Mouse (Mus musculus): Measurements from ENCODE around the gene Gm20696. TPM values are rescaled to one million over a fixed set of nuclear protein-coding genes. Genes with fewer than 3 reads are reported as not detected.

Gene Gm20696
- polyA plus RNA-seq, 1 experiment from 2014 or later = 2.4 TPM

DNA sequence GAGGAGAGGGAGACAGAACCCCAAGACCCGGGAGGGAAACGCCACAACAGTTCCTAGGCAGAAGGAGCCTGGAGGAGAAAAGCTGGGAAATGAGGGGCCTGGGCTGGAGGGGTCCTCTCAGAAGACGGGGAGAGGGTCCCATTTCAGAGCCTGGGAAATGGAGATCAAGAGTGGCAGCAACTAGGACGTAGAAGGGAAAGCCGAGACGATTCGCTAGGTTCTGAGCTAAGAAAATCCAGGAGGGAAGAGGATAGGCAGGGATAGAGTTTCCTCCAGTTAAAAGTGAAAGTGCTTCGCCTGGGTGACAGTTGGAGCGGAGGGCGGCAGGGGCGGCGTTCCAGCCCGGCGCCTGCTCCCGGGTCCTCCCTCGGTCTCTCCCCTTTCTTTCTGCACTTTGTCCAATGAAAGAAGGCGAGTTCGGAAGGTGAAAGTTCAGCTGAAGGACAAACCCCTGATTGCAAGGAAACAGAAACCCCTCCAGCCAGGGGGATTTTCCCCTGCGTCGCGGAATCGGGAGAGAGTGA is 143.4 kb downstream of the Gm20696 start:
- Histone ChIP-seq H3K27me3 (replicated peaks; ENCODE audit: control insufficient read depth, insufficient read depth, low read length) (no peaks in the 10 kb centered on the region), H3K27ac (ENCODE audit: low read length) (peak overlapping the region; percentile 100), H3K36me3 (ENCODE audit: control insufficient read depth, insufficient read depth, low read length) (peaks cover 6% of the 10 kb centered on the region; the same call in 1 of the 2 replicates), H3K4me3 (ENCODE audit: low read length) (peak overlapping the region; percentile 86), H3K4me1 (ENCODE audit: control insufficient read depth, insufficient read depth, low read length) (no peaks in the 10 kb centered on the region; the same call in 1 of the 2 replicates), H3K9ac (ENCODE audit: low read depth, low read length) (peak overlapping the region; percentile 98), H3K9me3 (ENCODE audit: control insufficient read depth, low read length) (peaks cover 7% of the 10 kb centered on the region), H3K4me2 (ENCODE audit: low read depth, low read length) (peak overlapping the region; percentile 79)
- under 1% methylated on average over 22 of the region's 22 CpGs for WGBS
- peak; percentile 59 for ATAC-seq

DNA sequence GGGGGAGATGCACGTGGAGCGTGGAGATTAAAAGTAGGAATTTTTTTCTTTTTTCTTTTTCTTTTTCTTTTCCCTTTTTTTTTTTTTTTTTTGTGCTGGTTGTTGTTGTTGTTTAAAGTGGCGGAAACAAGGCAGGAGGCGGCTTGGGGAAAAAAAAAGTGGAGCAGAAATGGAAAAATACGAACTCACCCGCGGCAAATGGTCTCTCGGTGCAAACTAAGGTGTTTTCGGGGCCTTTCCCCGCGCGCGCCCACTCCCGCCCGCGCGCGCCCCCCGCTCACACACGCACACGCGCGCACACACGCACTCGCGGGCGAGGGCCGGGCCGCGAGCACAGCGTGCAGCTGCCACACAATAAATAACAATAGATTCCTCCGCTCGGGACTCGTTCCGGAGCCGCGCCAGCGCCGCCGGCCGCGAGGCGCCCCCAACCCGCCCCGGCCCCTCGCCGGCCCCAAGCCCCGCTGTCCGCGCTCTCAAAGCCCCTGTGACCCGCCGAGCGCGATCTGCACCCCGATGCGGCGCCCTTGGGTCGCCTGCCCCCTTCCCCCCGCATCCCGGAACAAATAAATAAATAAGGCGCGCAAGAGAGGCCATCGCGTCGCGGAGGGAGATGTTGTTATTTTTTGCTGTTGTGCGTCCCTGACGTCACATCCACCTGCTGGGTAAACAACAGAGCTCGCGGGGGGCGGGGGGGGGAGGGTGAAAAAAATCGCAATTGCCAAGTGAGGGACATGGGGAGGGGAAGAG is 144.1 kb downstream of the Gm20696 start, which contains the start of gene Foxp1:
Foxp1 (minus strand) TSS at position 363 of the 750 bp plus-strand sequence.
- peaks cover 5% of the 10 kb centered on the region for H3K9me3 ChIP-seq (ENCODE audit: control insufficient read depth, low read length)
- ATAC-seq = peak; percentile 9; the same call in 1 of the 2 replicates
- no peaks in the 10 kb centered on the region; the same call in 1 of the 2 replicates for H3K4me1 ChIP-seq (ENCODE audit: control insufficient read depth, insufficient read depth, low read length)
- no peaks in the 10 kb centered on the region for H3K27me3 ChIP-seq (replicated peaks; ENCODE audit: control insufficient read depth, insufficient read depth, low read length)
- peak within 1 kb of the TSS; percentile 98 for H3K9ac ChIP-seq (ENCODE audit: low read depth, low read length)
- H3K4me3 ChIP-seq (ENCODE audit: low read length) = peak within 1 kb of the TSS; percentile 86
- under 1% methylated on average over 72 of the region's 72 CpGs for WGBS
- H3K27ac ChIP-seq (ENCODE audit: low read length) = peak within 1 kb of the TSS; percentile 100
- H3K36me3 ChIP-seq (ENCODE audit: control insufficient read depth, insufficient read depth, low read length) = peaks cover 5% of the 10 kb centered on the region; the same call in 1 of the 2 replicates
- peak within 1 kb of the TSS; percentile 79 for H3K4me2 ChIP-seq (ENCODE audit: low read depth, low read length)

DNA sequence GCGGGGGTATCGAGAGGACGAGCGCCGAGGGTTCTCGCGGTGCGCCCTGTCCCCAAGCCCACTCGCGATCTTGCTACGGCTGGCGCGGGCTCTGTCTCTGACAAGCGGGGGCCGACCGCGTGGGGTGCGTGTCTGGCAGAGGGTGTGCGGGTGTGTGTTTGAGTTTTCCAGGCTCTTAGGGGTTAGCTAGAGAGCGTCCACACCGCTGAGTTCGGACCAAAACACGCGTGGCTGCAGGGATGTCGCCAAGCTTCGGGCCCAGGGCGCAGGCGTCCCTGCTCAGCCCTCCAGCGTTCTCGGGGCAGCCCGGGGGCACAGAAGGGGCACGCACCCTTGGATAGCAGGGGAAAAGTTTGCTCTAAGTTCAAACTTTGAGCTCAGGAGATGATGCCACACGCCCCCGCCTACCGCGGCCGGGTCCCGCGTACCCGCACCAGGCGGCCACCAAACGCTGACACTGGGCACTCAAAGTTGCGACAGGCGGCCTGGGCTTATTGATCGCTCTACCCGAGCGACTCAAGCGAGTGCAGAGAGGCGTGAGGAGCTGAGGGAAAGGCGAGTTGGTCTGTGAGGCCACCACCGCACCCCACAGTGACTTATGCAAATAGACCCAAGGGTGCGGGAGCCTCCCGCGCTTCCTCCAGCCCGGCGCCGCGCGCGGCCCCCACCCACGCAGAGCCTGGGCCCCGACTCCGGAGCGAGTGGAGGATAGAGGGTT is 144.8 kb downstream of the Gm20696 start:
- no peaks in the 10 kb centered on the region for H3K36me3 ChIP-seq (ENCODE audit: control insufficient read depth, insufficient read depth, low read length)
- peak overlapping the region; percentile 79 for H3K4me2 ChIP-seq (ENCODE audit: low read depth, low read length)
- no peaks in the 10 kb centered on the region; the same call in 1 of the 2 replicates for H3K9me3 ChIP-seq (ENCODE audit: control insufficient read depth, low read length)
- WGBS = under 1% methylated on average over 64 of the region's 64 CpGs
- no peaks in the 10 kb centered on the region for H3K27me3 ChIP-seq (replicated peaks; ENCODE audit: control insufficient read depth, insufficient read depth, low read length)
- peak overlapping the region; percentile 86 for H3K4me3 ChIP-seq (ENCODE audit: low read length)
- peak; percentile 26 for ATAC-seq
- peak overlapping the region; percentile 98 for H3K9ac ChIP-seq (ENCODE audit: low read depth, low read length)
- peak overlapping the region; percentile 100 for H3K27ac ChIP-seq (ENCODE audit: low read length)
- H3K4me1 ChIP-seq (ENCODE audit: control insufficient read depth, insufficient read depth, low read length) = no peaks in the 10 kb centered on the region; the same call in 1 of the 2 replicates

GRCm38 (mm10) chr6:99521038-99521640 is 145.5 kb downstream of the Gm20696 start:
- Histone ChIP-seq H3K9ac (ENCODE audit: low read depth, low read length) (peak overlapping the region; percentile 98), H3K27ac (ENCODE audit: low read length) (peak overlapping the region; percentile 100), H3K27me3 (replicated peaks; ENCODE audit: control insufficient read depth, insufficient read depth, low read length) (no peaks in the 10 kb centered on the region), H3K4me2 (ENCODE audit: low read depth, low read length) (peak overlapping the region; percentile 79), H3K9me3 (ENCODE audit: control insufficient read depth, low read length) (no peaks in the 10 kb centered on the region), H3K4me1 (ENCODE audit: control insufficient read depth, insufficient read depth, low read length) (no peaks in the 10 kb centered on the region; the same call in 1 of the 2 replicates), H3K4me3 (ENCODE audit: low read length) (peak overlapping the region; percentile 86), H3K36me3 (ENCODE audit: control insufficient read depth, insufficient read depth, low read length) (no peaks in the 10 kb centered on the region)
- under 1% methylated on average over 50 of the region's 54 CpGs for WGBS
- peak; percentile 75 for ATAC-seq

GRCm38 (mm10) chr6:99520676-99521037 is 145.9 kb downstream of the Gm20696 start:
- Histone ChIP-seq H3K36me3 (ENCODE audit: control insufficient read depth, insufficient read depth, low read length) (no peaks in the 10 kb centered on the region), H3K4me1 (ENCODE audit: control insufficient read depth, insufficient read depth, low read length) (no peaks in the 10 kb centered on the region; the same call in 1 of the 2 replicates), H3K9ac (ENCODE audit: low read depth, low read length) (peak overlapping the region; percentile 98), H3K27ac (ENCODE audit: low read length) (peak overlapping the region; percentile 100), H3K4me2 (ENCODE audit: low read depth, low read length) (peak overlapping the region; percentile 79), H3K9me3 (ENCODE audit: control insufficient read depth, low read length) (no peaks in the 10 kb centered on the region), H3K4me3 (ENCODE audit: low read length) (peak overlapping the region; percentile 86), H3K27me3 (replicated peaks; ENCODE audit: control insufficient read depth, insufficient read depth, low read length) (no peaks in the 10 kb centered on the region)
- no peak for ATAC-seq
- 0% methylated on average over 23 of the region's 27 CpGs for WGBS

DNA sequence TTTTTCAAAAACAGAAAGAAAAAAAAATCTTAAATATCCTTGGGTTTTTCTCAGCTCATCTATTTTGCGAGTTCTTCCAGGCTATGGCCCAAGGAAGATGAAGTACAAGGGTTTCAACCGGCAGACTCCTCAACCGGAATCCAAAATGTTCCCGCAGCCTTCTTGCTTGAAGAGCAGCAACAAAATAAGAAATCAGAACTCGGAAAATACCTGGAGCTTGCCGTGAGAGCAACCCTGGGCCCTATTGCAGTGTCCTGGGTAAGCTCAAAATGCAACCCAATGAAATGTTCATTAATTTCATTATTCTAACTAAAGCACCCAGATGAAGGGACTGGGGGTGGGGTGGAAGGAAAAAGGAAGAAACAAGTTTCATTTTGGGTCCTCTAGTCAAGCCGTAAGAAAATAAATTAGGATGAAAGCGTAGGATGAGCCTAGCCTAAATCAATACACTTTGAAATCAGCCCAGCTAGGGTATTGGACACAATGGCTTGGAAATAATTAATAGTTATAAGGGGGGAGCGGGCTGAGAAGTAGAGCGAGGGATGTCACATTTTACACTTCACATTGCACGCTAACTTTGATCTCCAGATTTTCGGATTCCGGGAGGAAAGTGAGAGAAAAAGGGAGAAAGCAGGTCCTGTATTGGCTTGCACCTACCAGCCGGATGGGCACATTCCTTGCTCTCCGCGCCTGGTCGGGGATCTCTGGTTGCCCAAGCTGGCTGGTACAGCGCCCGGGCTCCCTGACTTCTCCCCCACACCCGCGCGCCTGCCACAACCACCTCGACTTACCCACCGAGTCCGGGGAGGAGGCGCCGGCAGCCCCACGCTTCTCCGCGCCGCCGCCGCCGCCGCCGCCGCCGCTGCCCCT is 146.6 kb downstream of the Gm20696 start:
- peak overlapping the region; percentile 100 for H3K27ac ChIP-seq (ENCODE audit: low read length)
- H3K27me3 ChIP-seq (replicated peaks; ENCODE audit: control insufficient read depth, insufficient read depth, low read length) = no peaks in the 10 kb centered on the region
- H3K36me3 ChIP-seq (ENCODE audit: control insufficient read depth, insufficient read depth, low read length) = no peaks in the 10 kb centered on the region
- 4% methylated on average over 38 of the region's 38 CpGs for whole genome bisulfite sequencing
- H3K9ac ChIP-seq (ENCODE audit: low read depth, low read length) = peak overlapping the region; percentile 98
- no peaks in the 10 kb centered on the region for H3K4me1 ChIP-seq (ENCODE audit: control insufficient read depth, insufficient read depth, low read length)
- no peak for ATAC-seq
- H3K4me2 ChIP-seq (ENCODE audit: low read depth, low read length) = peak overlapping the region; percentile 79
- H3K9me3 ChIP-seq (ENCODE audit: control insufficient read depth, low read length) = no peaks in the 10 kb centered on the region
- H3K4me3 ChIP-seq (ENCODE audit: low read length) = peak overlapping the region; percentile 86

GRCm38 (mm10) chr6:99519052-99519451 is 147.5 kb downstream of the Gm20696 start:
- peak overlapping the region; percentile 5; the same call in 1 of the 2 replicates for H3K4me3 ChIP-seq (ENCODE audit: low read length)
- no peak for ATAC-seq
- peak overlapping the region; percentile 79 for H3K4me2 ChIP-seq (ENCODE audit: low read depth, low read length)
- H3K36me3 ChIP-seq (ENCODE audit: control insufficient read depth, insufficient read depth, low read length) = no peaks in the 10 kb centered on the region
- H3K9me3 ChIP-seq (ENCODE audit: control insufficient read depth, low read length) = no peaks in the 10 kb centered on the region
- H3K4me1 ChIP-seq (ENCODE audit: control insufficient read depth, insufficient read depth, low read length) = no peaks in the 10 kb centered on the region
- no peaks in the 10 kb centered on the region for H3K27me3 ChIP-seq (replicated peaks; ENCODE audit: control insufficient read depth, insufficient read depth, low read length)
- no peak overlapping the region for H3K9ac ChIP-seq (ENCODE audit: low read depth, low read length)
- no peak overlapping the region for H3K27ac ChIP-seq (ENCODE audit: low read length)
- 32% methylated on average over 4 of the region's 4 CpGs for WGBS

GRCm38 (mm10) chr6:99515667-99516199 is 150.9 kb downstream of the Gm20696 start:
- Histone ChIP-seq H3K9ac (ENCODE audit: low read depth, low read length) (no peak overlapping the region), H3K4me3 (ENCODE audit: low read length) (no peak overlapping the region), H3K27me3 (replicated peaks; ENCODE audit: control insufficient read depth, insufficient read depth, low read length) (no peaks in the 10 kb centered on the region), H3K4me2 (ENCODE audit: low read depth, low read length) (no peak overlapping the region), H3K27ac (ENCODE audit: low read length) (no peak overlapping the region), H3K9me3 (ENCODE audit: control insufficient read depth, low read length) (no peaks in the 10 kb centered on the region), H3K36me3 (ENCODE audit: control insufficient read depth, insufficient read depth, low read length) (no peaks in the 10 kb centered on the region), H3K4me1 (ENCODE audit: control insufficient read depth, insufficient read depth, low read length) (0 out of 2 replicates have a peak, but pooled peaks cover 4% of the 10 kb centered on the region)
- 79% methylated on average over 7 of the region's 7 CpGs for WGBS
- no peak for ATAC-seq

All from intestine, embryonic 16.5 days (tissue).